Mouse (Mus musculus): ENCODE results near the gene Lamtor3. TPM values are rescaled to one million over a fixed set of nuclear protein-coding genes. Genes with fewer than 3 reads are reported as not detected.
"Not testable (repeated sequence)": the region's sequence is repeated elsewhere in the genome, so short reads cannot be mapped to it uniquely, and the experiment has no call there.

Lamtor3 gene
- polyA plus RNA-seq (2012; rRNA removed), result 35.3 and 38.3 TPM in 2 replicates

DNA sequence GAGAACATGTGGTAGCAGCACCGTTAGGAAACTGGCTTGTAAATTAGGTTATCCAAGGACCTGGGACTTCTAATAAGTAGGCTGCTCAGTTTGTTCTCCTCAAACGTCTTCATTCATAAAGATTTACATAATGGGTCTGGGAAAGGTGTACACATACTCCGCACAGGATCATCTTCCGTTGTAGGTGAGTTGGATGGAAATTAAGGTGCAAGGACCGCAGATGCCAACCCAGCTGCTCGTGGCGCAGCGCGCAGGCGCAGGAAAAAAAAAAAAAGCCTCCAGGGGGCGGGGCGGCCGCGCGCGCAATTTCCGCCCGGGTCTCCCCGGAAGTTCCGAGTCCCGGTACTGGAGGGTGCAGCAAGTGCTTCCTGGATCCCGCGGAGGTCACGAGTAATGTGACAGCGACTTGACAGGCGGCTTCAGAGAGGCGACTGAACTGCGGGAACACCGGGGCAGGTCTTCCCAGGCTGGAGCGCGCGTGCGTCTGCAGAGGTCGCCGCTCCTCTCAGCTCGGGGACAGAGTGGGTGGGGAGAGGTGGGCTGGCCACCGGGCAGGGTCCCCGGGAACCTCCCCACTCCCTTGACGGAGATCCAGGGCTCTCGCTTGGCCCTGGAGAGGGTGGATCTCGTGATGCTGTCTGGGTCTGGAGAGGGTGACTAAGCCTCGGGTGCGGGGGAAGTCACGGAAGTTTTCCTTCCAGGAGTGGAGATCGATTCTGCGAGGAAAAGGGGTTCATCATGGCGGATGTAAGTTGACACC is at the start of gene Lamtor3:
Lamtor3 (plus strand) TSS at position 335 of the 760 bp plus-strand sequence.
- DNase-seq (ENCODE audit: low read depth), result no peak

DNA sequence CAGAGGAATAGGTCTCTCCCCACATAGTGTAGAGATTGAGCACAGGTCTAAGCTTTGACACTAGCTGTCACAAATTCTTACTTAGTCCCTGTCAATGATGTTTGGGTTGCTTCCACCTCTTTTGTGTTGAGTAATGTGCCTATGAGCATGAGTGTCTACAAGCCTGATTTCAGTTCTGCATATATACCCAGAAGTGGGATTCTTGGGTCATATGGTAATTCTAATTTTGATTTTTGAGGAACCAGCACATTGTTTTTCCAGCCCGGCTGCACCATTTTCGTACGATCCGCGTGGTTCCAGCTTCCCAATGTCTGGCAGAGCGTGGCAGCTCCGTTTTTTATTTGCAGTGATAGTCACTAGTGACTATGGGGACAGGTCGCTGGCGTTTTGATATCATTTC is 48.9 kb upstream of the Lamtor3 start:
- no peak for DNase-seq (ENCODE audit: low read depth)

DNA sequence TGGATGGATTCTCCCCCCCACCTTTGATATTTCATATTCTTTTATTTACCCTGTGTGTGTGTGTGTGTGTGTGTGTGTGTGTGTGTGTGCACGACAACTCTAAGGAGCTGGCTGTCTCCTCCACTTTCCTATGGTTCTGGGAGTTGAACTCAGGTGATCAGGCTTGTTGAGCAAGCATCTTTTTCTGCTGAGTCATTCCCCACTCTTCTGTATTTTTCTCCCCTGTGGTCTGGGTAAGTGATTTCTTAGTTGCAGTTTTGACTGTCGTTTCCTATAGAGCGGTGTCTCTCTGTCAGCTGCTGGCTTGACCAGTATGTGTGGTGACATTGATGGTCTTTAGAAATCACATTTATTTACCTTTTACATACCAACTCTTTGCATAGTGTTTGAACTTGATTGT is 39.0 kb upstream of the Lamtor3 start:
- DNase-seq (ENCODE audit: low read depth), result no peak

DNA sequence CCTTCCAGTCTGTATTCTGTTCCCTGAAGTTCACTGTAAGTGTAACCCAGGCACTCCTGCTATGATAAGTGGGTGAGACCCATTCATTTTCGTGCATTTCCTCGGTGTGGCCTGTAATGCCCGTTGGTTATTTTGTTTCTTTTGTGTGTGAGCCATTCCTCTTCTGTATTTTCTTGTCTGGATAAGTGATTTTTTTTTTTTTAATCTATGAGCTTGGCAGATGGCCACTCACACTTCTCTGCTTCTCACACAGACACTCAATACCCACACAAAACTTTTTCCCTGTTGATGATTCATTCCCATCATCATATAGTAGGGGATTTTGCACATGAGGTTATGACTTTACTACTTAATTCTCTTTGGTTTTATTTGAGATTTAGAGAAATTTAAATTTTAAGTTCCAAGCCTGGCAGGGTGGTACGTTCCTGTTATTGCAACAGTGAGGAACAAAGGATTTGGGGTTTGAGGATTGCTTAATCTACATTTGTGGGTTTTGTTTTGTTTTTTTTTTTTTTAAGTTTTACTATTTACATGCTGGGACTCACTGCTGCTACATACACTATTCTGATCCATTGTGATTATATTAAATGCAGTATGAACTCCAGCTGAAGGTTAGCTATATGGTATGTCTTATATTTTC is 38.1 kb upstream of the Lamtor3 start:
- DNase-seq (ENCODE audit: low read depth), result no peak

DNA sequence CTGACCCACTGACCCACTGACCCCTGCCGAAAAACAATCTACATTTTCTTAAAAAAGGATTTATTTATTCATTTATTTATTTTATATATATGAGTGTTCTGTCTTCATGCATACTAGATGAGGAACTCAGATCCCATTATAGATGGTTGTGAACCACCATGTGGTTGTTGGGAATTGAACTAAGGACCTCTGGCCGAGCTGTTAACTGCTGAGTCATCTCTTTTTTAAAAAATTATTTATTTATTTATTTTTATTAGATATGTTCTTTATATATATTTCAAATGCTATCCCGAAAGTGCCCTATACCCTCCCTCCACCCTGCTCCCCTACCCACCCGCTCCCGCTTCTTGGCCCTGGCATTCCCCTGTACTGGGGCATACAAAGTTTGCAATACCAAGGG is 37.2 kb upstream of the Lamtor3 start:
- no peak for DNase-seq (ENCODE audit: low read depth)

DNA sequence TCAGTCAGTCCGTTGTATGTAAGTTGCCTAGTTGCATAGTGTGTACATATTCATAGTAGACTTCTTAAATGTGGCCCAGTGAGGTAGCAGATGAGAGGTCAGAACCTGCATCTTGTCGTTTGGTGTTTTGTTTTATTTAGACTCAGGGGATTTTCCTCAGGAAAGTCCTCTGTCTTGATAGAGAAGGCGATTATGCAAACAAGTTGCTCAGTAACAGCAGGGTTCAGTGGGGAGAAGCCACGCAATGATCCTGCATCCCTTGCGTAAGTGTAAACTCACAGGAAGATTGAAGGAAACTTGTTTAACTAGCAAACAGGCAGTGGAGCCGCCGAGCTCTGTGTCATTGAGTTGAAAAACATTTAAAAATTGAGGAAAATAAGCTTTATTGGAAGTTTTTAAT is 30.3 kb upstream of the Lamtor3 start:
- no peak for DNase-seq (ENCODE audit: low read depth)

DNA sequence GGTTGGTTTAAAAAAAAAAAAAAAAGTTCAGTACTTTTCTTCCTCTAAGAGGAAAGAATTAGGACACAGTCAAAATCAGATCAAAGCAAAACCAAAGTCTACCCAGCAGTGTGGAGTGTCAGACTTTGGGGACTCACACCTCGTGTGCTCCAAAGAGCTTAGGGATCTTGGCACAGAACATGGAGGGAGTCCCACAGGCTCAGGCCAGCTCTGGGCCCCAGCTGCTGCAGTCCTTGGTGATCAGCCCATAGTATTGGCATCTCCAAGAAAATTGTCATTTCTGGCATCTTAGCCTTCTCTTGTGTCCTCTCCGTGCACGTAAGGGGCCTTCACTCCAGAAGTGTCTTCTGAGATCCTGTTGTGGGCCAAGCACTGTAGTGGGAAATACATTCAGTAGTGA is 27.2 kb upstream of the Lamtor3 start:
- no peak for DNase-seq (ENCODE audit: low read depth)

DNA sequence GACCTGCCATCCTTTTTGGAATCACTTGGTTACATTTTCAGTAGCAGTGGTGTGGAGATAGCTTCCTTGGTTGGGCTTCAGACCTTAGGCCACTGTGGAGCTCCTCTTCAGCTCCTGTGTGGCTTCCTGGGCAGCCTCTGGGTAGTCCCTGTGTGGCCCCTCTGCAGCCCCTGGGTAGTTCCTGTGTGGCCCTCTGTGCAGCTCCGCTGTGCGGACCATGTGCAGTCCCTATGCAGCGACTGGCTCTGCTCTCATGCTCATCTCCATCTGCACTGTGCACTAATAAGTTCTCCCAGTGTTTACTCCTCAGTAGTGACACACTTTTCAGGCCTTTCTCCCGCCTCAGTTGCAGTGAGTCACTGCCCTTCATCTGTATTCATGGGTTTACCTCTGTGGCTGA is 26.2 kb upstream of the Lamtor3 start:
- DNase-seq (ENCODE audit: low read depth), result no peak

DNA sequence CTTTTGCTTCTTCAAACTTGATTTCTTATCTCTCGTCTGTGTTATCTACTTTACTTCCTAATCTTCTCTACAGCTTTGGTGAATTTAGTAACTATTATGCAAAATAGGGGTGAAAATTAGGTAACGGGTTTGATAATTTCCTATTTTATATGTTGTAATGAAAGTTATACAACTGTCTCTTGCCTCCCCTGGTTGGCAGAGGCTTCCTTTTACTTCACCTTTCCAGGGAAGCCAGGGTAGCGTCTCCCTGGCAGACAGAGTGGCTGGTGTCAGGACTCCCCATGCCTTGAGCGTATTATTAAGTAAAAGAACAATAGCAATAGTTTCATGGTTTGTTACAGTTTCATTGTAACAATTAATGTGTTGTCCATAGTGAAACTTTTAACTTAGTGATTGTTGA is 24.5 kb upstream of the Lamtor3 start:
- no peak for DNase-seq (ENCODE audit: low read depth)

DNA sequence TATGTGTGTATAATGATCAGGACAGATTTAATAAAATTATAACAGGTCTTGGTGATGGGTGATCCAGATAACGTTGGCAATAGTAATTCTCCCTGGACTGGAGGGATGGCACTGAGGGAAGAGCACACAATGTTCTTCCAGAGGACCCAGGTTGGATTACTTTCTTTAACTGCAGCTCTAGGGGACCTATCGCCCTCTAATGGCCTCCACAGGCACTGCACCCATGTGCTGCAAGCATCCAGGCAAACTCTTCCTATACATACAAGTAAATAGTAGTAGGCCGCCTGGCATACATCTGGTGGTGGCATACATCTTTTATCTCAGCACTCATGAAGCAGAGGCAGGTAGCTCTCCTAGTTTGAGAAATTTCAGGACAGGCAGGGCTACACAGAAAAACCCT is 23.1 kb upstream of the Lamtor3 start:
- no peak for DNase-seq (ENCODE audit: low read depth)

DNA sequence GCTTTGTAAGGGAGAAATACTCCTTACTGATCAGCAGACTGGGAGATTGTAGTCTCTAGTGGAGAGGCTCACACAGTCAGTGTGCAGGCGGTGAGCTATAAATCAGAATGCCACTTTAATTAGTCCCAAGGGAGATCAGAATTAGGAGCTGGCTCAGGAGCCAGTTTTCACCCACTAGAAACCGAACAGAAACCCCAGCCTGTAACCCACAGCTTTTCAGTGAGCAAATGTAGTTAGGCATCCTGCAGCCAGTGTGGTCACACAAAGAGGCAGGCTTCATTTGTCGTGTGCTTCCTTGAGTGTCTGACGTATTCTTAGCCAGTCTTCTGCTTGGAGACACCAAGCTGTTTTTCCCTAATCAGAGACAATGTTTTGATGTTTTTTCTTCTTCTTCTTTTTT is 21.9 kb upstream of the Lamtor3 start:
- DNase-seq (ENCODE audit: low read depth), result no peak

DNA sequence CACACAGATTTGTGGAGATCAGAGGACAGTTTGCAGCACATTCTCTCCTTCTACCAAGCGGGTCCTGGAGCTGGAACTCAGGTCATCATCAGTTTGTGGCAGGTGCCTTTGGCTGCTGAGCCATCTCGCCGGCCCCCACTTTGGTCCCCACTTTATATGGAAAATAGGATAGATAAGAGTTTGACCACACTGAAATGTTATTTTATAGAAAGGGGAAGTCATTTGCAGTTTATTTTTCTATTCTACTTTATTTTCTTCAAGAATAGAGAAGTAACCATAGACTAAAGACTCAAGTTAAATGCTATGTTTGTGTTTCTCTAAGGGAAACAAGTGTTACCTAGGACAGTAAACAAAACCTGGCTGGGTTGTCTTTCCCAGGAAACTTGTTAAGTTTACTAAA is 21.4 kb upstream of the Lamtor3 start:
- no peak for DNase-seq (ENCODE audit: low read depth)

DNA sequence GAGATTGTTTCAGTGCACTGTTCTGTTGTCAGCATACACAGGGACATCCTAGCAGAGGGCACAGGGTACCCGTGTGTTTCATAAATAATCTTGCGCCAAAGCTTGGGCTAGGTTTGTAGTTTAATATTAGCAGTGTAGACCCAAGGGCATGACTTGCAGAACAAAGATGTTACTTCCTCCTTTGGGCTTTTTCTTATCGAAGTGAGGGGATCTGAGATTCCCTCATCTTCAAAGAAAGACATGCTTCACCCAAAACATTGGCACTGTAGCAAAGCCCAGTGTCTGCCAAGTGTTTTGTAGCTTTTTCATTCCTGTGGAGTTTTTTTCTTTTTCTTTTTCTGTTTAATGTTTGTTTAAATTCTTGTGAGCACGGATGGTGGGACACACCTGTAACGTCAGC is 20.6 kb upstream of the Lamtor3 start:
- DNase-seq (ENCODE audit: low read depth), result no peak

DNA sequence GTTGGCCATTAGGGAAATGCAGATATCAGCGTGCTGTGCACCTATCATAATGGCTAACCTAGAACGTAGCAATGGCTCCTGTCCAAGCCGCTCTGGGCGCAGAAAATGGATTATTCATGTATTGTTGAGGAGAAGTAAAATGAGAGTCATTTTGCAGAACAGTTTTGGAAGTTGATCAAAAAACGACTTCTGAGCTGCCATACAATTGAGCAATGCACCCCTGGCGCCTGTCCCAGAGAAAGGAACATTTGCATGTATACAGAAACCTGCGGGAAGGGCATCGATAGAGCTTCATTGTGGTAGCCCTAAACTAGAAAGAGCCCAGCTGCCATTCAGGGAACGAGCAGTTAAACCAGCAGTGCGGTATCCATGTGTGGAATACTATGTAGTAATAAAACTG is 18.2 kb upstream of the Lamtor3 start:
- no peak for DNase-seq (ENCODE audit: low read depth)

DNA sequence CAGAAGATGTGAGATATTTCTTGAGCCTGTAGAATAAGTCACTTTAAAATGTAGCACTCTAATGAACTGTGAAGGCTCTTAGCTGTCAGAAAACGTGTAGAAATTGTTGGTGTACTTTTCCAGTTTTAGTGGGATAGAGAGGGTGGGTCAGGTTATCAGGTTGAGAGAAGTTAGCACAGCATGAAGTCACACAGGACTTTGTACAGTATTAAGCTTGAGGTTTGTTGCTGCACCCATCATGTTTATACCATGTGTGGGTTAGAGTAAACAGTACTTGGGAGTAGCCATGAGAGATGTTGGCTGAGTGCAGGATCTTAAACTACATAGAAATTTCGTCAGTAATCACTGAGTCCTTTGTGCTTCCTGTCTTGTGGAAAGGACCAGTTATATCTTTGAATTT is 5.2 kb upstream of the Lamtor3 start:
- no peak for DNase-seq (ENCODE audit: low read depth)

DNA sequence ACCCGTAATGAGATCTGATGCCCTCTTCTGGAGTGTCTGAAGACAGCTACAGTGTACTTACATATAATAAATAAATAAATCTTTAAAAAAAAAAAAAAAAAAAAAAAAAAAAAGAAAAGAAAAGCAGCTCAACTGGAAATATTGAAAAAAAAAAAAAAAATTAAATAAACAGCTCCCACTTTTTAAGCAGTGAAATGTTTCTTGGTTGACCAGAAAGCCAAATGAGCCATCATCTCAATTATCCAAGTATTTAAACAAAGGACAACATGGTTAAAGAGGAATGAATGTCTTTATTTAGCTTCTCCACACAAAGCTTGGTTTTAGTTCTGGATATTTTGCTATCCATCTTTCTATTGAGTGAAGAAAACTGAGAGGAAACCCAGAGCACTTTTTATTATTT is 3.7 kb upstream of the Lamtor3 start:
- not testable (repeated sequence) for DNase-seq (ENCODE audit: low read depth)

DNA sequence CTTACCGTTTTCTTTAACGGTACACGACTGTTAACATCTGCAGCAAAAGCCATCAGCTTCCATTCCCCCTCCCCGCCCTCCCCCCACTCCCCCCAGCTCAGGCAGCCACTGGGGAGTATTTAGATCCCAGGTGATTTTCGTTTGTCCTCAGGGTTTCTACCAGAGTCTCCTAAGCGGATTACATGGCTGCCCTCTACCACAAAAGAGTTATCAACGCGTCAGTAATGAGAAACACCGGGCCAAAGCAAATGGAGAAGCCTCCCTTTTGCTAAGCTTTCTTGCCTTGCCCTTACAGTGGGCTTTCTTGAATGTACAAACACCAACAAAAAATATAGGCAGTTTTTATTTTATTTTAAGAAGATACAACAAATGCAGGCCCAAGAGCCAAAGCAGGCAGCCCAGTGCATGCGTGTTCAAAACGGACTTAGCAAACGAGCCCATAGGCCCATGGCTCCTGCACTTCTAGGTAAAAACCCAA is 573 bp upstream of the Lamtor3 start:
- no peak for DNase-seq (ENCODE audit: low read depth)

DNA sequence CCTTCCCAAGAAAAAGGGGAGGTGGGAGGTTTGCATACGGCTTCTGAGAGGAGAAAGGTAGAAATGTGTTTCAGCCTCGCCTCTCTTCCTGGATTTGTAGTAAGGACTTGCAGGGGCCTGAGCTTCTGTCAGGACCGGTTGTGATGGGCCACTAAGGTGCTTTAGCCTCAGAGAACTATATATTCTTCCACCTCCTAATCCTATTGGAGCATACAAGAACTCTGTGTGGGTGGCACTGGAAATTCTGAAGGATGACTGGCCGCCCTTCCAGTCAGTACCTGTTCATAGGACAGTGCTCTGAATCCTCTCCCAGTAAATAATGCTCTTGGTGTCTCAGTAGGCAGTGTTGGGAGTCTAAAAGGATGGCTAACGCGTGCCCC is 616 bp downstream of the Lamtor3 start:
- DNase-seq (ENCODE audit: low read depth), result no peak

DNA sequence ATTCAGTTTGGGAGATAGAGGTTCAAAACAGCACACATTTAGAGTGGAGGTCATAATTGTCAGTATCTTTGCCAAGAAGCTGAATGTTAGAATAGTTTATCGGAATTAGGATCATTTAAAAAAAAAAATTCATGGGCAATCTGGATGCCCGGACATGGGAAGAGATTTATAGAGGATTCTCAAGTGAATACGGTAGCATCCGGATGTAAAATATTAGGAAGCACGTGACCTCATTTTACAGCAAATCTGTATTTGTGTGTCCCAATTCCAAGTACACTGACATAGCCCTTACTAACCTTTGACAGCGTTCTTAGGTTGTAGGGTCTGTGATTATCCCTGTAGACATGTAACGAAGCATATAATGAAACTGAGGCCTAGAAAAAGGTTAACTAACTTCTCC is 1.1 kb downstream of the Lamtor3 start:
- DNase-seq (ENCODE audit: low read depth), result no peak

DNA sequence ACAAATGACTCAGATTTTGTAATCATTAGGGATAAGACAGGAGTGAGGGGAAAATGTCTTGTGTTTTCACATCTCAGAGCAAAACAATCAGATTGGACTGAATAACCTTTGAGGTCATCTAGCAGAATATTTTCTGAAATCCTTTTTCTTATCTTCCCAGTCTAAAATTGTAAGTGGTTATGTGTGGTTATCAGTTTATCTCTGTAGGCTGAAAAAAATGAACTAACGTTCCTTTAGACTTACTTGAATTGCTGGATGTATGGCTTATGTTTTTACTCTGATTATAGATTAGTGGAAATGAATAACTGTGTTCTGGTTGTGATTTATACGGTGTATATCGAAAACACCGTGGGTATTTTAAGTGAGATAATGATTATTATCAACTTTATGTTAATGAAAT is 2.3 kb downstream of the Lamtor3 start:
- no peak for DNase-seq (ENCODE audit: low read depth)

DNA sequence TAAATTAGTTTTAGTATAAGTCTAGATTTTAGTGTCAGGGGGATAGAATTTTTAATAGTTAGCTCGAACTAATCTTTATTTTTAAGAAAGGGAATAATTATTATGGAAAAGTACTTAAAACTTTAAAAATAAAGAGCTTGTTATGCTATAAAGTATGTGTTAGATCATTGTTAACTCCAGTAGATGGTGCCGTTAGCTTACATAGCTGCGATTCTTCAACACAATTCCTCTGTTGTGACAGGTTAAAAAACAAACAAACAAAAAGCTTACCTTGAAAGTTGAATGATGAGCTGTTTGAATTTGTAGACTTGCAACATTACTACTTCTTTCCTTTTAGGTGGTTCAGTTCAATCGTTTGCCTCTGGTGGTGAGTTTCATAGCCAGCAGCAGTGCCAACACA is 8.7 kb downstream of the Lamtor3 start:
- DNase-seq (ENCODE audit: low read depth), result no peak

DNA sequence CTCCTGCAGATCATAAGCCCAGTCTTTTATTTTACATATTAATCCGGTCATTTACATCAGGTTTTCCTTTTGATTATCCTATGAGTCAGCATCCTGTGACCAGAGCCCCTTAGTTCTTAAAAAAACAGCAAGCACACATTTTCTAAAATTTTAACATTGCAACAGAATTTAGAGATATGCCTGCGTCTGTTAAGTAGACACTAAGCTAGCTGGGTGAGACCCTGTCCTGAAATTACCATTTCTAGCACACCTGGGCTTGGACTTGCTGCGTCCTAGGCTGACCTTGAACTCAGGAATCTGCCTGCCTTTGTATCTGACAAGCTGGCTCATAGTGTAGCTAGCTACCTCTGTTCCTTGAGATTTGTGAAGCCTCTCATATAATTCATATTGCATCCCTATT is 11.6 kb downstream of the Lamtor3 start:
- DNase-seq (ENCODE audit: low read depth), result no peak

DNA sequence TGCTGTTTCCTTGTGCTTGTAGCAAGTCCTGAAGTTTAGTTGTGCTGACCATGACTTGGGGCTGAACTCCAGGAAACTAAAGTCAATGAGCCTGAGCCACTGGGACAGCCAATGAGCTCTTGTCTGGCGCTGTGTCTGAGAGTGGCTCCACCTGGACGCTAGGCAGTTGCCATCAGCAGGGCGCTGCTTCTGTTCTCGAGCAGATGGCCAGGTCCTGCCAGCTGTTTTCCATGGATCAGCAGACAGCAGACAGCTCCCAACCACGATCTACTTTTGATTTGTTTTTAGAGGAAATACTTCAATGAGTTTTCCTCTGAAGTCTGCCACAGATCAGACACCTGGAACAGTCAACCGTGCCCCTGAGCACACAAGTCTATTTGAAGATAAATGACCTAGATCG is 14.4 kb downstream of the Lamtor3 start:
- DNase-seq (ENCODE audit: low read depth), result no peak

DNA sequence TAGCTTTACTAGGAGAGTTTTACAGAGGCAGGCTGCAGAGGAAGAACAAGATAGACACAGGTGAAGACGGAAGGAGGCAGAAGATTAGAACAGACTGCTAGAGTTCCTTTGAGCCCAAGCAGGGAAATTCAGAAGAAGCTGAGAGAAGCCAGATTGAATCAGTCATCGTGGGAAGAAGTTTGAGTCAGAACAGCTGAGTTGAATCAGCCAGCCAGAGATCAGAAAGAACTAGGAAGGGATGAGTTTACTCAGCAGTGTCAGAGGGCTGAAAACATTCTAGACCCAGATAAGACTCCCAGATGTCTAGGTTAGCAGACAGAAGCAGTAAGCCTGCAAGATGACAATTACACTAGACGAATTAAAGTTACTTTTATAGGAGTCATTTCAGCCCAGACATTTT is 15.7 kb downstream of the Lamtor3 start:
- no peak for DNase-seq (ENCODE audit: low read depth)

All from gonadal fat pad, adult 2 months (tissue).